Mouse (Mus musculus) forelimb bud, embryonic 11.5 days (tissue): ENCODE data around the gene Rbfox3.
"Not testable (repeated sequence)": the region's sequence is repeated elsewhere in the genome, so short reads cannot be mapped to it uniquely, and the experiment has no call there.

Experiments used
- DNase-seq: peaks from one replicate; pipeline ENCODE4 v3.0.0-alpha.2; 2012; ENCODE audit warnings: low read depth, low spot score

Gene Rbfox3

DNA sequence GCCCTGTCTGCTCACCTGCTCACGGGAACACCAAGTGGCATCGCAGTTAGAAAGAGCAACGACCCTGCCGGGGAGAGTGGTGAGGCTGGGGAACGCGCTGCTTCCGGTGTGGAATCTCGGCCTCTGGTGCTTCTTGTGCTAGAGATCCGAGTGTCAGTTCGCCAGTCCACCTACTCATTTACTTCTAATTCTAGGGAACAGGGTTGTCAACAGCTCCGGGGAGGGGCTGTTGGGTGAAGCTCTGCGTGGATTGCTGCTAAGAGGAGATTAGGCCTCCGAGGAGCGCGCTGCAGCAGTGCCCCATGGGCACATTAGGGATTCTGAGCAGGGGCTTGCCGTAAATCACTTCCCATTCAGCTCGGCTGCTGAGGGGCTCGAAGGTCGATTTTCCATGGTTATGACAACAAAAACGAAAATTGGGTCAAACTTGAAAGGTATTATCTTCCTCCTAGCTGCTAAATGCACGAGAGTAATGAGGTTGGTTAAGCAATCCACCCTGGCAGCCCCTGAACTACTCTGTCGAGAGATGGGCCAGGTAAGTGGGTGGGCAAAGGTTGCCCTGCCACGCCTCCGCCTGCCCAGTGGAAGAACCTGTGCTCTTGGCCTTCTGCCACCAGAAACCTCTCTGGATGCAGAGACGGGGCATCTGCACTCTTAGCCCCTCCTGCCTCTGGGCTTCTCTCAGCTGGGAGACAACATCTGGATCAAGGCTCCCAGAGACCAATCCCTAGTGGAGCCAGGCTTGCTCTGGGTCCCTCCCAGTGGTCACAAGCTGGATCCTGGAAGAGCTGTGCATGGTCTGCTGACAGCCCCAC is 85.9 kb downstream of the Rbfox3 start:
- no peak for DNase-seq

DNA sequence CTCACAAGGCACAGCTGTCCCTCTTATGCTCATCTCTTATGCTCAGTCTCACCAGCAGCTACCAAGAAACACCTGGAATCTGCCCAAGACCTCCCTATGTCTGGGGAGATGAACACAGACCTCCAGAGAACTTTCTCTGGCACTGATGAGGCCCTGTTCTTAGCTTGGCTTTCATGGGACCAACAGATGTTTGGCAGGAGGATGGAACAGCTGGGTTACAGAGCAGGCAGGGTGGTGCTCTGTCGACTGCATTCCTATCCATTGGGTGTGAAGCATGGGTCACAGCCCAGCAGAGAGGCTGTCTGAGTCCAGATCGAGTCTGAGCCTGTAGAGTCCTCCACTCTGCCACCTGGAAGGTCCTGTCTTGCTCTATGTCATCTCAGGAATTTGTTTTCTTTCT is 90.0 kb downstream of the Rbfox3 start:
- DNase-seq = no peak

DNA sequence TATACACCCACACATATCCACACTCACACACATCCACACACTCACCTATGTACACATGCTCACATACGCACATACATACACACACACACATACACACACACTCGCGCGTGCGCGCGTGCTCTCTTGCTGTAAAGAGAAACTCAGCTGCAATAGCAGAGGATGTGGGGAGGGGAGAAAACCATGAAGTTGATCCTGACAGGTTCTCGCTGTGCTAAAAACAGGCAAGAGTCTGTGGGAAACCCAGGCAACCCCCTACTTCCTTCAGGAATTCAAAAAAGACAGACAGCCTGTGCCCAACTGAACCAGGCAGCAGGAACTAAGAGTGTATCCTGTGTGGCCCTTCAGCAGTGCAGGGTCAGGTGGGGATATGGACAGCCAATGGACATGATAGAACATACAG is 92.9 kb downstream of the Rbfox3 start:
- DNase-seq = no peak

DNA sequence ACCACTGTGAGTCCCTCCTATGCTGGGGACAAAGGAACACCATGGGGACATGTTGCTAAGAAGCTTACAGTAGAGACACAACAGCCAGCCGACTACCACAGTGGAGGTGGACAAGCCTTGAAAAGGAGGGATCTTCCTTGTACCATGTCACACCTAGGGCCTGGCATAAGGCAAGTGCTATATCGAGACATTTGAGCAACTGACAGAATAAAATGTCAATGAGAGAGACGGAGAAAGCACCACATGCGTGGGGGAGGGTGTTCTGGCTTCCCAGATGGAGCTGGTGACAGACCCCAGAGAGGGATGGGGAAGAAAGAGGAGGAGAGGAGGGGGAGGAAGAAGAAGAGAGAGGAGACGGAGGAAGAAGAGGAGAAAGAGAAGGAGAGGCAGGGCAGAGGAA is 96.3 kb downstream of the Rbfox3 start:
- no peak for DNase-seq

DNA sequence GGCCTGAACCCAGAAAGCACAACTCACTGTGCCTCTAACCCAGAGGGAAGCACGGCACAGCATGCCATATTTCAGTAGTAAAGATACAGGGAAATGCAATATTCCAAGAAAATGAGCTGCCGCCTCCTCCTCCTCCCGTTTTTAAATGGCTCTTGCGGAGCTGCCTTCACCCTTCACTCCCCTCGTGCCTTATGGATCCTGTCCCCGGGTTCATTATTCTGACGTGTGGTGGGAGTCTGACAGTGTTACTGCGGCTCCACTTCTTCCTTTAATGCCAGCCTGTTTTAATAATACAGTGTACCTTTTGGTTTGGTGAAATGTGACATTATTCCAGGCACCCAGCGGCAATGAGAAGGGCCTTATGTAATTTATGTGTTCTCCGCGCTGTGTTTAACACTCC is 97.5 kb downstream of the Rbfox3 start:
- no peak for DNase-seq

DNA sequence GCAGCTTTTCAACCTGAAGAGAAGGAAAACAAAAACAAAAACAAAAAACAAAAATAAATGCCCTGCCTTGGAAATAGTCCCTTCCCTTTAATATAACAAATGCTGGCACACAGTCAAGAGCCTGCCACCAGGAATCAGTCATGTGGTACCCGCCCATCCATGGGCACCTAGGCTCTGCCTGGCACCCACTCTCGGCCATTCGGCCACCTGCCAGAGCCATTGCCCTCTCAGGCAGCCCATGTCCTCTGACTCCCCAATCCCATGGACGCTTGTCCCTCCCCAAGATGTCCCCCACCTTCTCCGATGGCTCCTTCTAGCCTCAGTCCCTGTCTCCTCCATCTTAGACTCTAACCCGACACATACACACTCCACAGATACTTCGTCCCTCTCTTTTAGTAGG is 100.0 kb downstream of the Rbfox3 start:
- DNase-seq = no peak

DNA sequence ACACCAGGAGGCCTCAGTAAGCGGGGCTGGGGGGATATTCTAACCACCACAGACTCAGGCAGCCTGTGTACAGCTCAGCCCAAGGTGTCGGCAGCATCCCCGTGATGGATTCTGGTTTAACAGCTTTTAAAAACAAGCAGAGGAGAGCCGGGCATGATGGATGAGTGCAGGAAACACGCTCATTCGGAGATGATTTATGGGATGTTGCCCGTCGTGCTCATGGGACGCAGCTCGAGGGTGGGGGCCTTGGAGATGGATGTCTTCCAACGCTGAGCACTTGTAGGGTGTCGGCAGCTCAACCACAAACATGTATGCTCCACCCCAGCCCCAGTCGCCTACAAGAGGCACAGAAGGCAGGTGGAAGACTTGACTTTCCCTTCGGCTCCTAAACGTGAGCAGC is 103.9 kb downstream of the Rbfox3 start:
- peak; percentile 54 for DNase-seq

DNA sequence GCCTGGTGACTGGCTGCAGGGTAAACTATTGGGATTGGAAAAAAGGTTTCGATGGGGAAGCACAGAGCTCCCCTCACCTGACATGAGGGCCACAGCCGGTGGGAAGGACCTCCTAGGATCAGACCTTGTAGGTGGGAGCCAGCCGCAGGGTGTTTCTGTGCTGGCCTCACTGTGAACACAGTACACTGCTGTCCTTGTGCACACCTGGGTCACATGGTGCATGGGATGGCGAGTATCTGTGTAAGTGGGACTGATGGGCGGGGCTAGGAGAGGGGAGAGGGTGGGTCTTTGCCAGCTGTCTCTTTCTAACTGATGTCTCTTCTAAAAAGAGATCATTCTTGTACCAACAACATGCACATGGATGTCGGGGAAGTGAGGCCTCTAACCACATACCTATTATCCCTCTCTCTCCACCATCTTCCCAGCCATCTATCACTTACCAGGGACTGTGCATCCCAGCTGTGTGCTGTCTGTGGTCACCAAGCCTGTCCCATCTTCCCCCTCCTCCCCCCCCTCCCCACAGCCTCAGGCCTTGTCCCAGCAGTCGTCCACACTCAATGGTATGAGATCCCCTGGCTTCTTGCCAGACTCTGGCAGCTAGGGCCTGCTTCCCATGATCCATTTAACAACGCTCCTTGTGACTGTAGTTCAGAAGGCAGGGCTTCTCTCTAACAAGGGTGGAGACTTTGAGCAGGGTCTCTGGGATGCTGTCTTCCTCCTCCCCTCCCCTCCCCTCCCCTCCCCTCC is 116.4 kb downstream of the Rbfox3 start:
- peak; percentile 42 for DNase-seq

DNA sequence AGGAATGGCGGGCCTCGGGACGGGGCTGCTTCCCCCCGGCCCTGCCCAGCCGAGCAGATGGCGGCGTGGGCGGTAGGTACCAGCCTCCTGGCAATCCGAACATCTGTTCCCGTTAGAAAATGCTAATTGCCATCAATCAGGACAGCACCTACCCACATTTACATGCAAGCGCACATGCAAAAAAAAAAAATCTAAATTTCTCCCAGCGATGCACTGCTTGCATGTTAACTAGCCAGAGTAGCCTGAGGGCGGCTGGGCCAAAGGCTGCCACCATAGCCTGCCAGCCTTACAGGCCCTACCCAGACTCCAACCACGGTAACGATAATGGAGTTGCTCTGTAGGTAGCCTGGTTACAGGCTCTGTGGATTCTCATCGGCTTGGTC is 117.8 kb downstream of the Rbfox3 start:
- DNase-seq = no peak

DNA sequence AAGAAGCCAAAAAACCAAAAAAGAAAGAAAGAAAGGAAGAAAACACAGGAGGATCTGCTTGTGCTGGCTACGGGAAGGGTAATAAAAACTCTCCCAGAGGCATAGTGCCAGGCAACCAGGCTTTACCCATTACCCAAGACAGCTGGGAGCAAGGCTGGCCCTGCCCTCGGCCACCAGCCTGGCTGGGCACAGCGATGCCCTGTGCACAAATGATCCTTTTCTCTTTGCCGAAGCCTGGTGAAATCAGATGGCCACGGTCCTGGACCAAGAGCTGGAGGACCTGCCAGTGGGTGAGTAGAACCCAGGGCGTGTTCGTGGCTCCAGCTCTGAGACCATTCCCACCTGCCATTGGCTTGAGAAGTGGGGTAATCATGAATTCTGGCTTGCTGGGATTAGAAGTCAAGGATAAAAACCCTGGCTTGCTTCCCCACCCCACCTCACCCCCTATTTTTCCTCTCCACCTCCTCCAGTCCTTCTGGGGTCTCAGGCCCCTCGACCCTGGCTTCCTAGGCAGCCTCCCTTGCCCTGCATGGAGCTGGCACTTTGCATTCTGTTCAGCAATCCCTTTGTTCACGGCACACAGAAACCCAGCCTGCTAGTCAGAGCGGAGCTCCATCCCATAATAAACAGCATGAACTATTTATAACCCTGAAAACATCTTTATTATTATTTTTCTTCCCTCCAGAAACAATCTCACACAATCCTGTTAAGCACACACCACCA is 118.3 kb downstream of the Rbfox3 start:
- no peak for DNase-seq

DNA sequence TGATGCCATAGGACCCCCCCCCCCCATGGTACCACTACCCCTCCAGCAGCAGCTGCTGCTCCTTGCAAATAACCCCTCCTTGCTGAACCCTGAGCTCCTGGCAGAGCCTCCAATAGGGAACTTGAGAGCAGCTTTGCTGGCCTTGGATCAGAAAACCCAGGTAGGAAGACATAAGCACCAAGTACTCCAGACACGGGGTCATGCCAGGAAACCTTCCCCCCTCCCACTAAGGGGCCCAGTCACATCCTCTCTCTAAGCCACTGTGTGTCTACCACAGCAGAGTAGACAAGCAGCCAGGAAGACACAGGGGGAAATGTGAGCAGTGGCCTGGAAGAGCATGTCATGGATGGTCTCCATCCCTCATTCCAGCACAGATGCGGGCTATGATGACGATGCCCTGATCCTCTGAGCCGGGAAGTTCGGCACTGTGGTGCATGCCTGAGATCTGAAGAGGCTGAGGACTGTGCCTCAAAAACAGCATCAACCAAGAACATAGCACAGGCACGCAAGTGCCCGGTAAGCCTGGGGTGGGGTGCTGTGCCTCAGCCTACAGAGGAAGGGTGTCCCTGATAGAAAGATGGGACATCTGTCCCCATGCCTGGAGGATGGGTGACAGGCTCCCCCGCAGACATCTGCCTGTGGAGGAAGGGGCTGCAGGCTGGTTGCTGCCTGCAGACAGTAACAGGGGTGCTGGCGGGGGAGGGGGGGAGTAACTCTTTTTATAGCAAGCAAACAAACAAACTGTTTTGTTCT is 119.1 kb downstream of the Rbfox3 start:
- no peak for DNase-seq

DNA sequence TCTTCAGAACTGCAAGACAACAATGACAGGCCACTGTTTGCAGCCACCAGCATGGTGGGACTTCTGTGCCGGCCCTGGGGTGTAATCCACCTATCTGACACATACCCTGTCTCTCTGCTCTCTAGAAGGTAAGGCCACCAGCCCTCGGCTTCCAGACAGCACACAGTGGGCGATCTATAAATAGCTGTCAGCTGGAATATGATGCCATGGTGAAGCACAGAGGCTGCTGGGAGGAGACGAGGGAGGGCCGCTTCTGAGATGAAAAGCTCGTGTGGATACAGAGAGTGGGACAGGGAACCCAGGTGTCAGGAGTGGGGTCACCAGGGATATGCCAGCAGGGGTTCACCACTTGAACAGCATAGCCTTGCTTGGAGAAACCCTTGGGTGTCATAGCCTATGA is 120.0 kb downstream of the Rbfox3 start:
- DNase-seq = no peak

DNA sequence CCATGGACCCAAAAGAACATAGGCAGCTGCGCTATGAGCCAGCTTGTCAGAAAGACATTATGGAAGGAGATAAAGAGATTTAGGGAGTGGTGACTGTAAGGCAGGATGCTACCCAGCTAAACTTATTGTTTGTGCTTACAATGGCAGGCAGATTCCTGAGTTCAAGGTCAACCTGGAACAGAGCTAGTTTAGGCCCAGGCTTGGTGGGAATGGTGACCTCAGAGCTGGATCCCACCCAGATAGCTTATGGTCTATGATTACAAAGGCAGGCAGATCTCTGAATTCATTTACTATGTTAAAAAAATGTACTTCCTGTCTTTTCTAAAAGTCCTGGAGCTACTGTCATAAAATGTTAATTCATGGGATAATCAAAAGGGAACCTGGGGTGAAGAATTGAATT is 123.3 kb downstream of the Rbfox3 start:
- no peak for DNase-seq

DNA sequence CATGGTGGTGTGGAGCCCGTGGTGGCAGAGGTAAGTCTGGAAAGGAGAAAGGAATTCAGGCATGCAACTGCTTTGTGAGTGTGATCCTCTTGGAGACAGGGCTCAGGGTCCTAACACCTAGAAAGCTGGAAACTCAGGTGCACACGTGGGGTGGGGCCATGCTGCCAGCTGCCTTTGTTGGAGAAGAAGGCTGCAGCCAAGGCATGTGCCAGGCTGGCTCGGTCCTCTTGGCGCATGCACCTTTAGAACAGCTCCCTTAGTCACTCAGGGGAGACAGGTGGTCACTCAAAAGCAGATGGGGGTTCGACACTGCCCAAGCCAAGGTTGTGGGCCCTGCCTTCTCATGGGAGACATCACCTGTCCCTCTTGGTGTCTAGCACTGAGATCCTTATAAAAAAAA is 128.7 kb downstream of the Rbfox3 start:
- DNase-seq = no peak

DNA sequence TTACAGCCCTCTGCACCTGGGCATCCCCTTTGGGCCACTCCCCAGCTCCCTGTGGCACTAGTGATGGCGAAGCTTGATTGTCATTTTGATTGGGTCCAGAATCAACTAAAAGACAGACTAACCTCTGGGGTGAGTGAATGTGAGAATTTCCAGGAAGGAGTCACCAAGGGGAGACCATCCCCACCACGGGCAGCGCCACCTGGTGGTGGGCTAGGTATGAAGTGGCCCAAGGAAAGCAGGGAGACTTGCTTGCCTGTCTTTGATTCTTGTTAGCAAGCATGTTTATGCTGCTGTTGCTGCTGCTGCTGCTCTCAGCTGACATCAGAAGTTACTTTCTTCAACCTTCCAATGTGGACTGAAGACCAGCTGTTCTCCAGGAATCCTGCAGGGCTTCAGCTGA is 135.6 kb downstream of the Rbfox3 start:
- DNase-seq = peak; percentile 42

DNA sequence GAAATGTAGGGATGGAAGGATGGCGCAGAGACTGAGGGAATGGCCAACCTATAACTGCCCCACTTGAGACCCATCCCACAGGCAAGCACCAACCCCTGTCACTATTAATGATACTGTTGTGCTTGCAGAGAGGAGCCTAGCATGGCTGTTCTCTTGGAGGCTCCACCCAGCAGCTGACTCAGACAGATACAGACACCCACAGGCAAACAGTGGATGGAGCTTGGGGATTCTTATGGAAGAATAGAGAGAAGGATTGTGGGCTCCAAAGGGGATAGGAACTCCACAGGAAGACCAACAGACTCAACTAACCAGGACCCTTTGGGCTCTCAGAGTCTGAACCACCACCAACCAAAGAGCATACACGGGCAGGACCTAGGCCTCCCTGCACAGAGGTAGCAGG is 136.6 kb downstream of the Rbfox3 start:
- not testable (repeated sequence) for DNase-seq

DNA sequence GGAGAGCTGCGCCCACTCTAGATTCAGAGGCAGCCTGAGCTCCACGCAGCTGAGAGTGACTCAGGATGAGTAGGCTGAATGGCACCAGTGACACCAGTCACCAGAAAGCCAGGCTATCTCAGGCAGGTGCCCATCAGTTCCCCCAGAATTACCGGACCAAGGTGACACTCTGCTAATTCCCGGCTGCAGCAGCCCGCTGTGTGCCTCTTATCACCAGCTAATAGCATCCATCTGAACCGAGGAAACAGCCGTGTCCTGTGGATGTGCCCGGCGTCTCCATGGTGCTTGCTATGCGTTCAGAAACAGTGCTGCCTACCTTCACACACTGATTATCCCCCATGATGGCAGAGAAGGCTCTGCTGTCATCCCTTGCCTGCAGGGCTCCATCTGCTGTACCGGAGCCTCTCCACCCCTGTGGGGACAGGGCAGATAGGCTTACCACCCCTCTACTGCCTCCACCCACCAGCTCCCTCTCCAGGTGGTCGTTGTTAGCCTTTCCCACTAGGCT is 138.3 kb downstream of the Rbfox3 start:
- DNase-seq = no peak

DNA sequence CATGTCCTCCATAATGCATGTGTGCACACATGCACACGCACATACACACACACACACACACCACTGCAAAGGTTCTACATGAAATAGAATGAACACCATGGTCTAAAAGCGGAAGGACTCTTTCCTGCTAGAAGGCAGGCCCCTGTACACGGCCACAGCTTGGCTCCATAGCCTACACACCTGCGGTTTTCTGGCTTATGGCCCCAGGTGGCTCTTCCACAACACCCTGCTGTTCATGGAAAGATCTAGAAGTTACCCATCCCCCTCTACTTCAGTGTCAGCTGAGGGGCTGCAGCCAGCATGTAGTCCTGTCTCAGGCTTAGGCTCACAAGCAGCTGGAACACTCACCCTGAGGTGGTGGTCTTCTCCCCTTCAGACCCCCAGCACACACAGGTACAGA is 140.0 kb downstream of the Rbfox3 start:
- DNase-seq = no peak

DNA sequence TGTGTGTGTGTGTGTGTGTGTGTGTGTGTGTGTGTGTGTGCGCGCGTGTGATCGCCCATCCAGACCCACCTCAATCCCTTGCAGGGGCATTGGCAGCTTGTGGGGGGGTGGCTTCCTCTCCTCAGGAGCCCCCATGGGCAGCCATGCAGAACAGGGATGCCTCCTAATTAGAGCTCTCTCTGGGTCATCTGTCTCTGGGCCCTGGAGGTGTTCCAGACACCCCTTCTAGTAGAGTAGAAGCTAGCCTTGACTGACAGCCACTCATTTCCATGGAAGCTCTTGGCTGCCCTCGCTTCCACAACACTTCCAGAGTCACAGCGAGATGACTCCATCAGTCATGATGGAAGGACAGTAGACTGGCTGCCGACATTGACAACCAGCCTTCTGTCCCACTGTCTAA is 140.6 kb downstream of the Rbfox3 start:
- DNase-seq = no peak

DNA sequence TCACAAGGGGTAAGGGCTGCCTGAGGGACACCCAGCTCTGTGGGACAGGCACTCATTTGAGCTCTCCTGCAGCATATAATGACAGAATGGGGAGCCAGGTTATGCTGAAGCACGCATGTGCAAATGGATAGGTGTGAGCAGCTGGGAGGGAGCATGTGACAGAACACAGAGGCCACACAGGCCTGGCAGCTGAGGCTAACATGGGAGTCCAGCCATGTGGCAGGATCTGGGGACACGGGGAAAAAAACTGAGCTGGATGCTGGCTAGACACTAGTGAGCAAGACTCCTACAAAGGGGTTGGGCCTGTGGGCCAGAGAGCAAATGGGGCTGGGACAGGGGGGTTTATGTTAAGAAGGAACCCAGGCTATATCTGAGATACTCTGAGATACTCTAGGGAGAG is 141.9 kb downstream of the Rbfox3 start:
- DNase-seq = no peak

DNA sequence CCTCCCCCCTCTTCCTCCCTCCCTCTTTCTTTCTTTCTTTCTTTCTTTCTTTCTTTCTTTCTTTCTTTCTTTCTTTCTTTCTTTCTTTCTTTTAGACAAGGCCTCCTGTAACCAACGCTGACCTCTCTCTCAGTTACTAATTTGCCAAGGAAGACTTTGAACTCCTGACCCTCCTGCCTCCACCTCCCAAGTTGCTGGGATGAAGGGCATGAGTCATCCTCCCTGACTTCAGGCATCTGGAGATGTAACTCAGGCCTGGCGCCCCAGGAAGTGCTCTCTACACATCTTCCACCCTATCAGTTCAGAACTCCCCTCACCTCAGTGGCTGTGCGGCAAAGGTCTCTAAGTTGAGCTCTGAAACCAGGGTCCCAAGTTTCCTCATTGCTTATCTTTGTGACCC is 143.0 kb downstream of the Rbfox3 start:
- DNase-seq = no peak

DNA sequence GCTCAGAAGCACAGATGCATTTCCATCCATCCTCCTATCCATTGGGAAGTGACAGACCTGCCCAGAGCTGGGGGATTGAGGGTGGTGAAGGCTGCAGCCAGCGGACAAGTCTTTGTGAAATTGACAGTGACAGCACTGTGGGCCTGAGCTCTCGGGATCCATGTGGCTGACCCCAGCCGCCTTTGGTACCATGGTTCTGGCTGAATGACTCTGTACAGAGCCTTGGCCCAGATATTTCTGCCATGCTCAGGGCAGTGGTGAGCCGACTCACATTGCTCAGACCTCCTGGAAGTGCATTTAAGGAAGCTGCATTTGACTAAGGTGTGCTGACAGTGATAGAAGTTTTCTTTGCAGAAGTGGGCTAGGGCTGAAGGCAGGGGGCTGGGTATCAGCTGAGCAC is 144.0 kb downstream of the Rbfox3 start:
- no peak for DNase-seq
